ENCODE assay signal across 8 mouse cellular contexts in the genomic region with DNA sequence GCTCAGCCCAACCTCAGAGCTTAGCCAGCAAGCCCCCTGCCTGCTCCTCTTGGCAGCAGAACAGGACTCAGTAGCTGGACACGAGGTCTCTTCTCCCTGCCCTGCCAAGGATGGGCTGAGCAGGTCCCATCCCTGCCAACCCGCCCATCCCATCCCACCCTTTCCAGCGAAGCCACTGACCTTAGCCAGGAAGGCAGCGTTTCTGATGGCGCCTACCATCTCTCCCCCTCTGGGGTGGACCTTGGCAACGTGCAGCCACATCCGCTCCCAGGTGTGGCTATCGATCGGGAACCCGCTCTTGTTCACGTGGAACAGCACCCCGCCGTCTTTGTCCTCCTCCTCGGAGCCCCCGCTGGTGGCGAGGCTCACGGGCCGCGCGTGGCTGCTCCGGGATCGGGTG. TPM values are rescaled to one million over a fixed set of nuclear protein-coding genes. Genes with fewer than 3 reads are reported as not detected.
DNase-seq lines count a peak whose midpoint lies in the region; ATAC-seq and TF ChIP-seq lines count a peak whose summit lies in the region.

No protein-coding gene starts in this region.

- no peaks in the 10 kb centered on the region for H3K79me2 ChIP-seq in liver, adult 2 months (ENCODE audit: control insufficient read depth, insufficient read depth, low read length)

- no peak for TF ChIP-seq POLR2A in liver, adult 2 months (IDR thresholded peaks at IDR 0.05; ENCODE audit: extremely low read depth, insufficient read depth, low read length)

- H3K4me1 ChIP-seq in liver, adult 2 months (ENCODE audit: control insufficient read depth, insufficient read depth, low read length) = no peaks in the 10 kb centered on the region
- peaks cover 22% of the 10 kb centered on the region for H3K4me1 ChIP-seq in embryonic facial prominence, embryonic 12.5 days
- H3K4me1 ChIP-seq in intestine, embryonic 15.5 days (replicated peaks) = peaks cover 20% of the 10 kb centered on the region
- H3K4me1 ChIP-seq in neural tube, embryonic 13.5 days (replicated peaks) = peaks cover 55% of the 10 kb centered on the region

- peaks cover 11% of the 10 kb centered on the region for H3K27me3 ChIP-seq in liver, adult 2 months (ENCODE audit: control insufficient read depth, insufficient read depth, low read length)
- no peaks in the 10 kb centered on the region for H3K27me3 ChIP-seq in embryonic facial prominence, embryonic 12.5 days
- no peaks in the 10 kb centered on the region for H3K27me3 ChIP-seq in intestine, embryonic 15.5 days (replicated peaks)
- no peaks in the 10 kb centered on the region for H3K27me3 ChIP-seq in neural tube, embryonic 13.5 days

- H3K4me3 ChIP-seq in liver, adult 2 months (ENCODE audit: insufficient read depth, low read depth, low read length) = peak overlapping the region; percentile 39; the same call in 1 of the 2 replicates
- H3K4me3 ChIP-seq in embryonic facial prominence, embryonic 12.5 days = peak overlapping the region; percentile 85
- peak overlapping the region; percentile 60 for H3K4me3 ChIP-seq in intestine, embryonic 15.5 days (replicated peaks)
- H3K4me3 ChIP-seq in neural tube, embryonic 13.5 days = peak overlapping the region; percentile 83

- ATAC-seq in embryonic facial prominence, embryonic 12.5 days (ENCODE audit: insufficient number of reproducible peaks, insufficient read depth, low FRiP score, low TSS enrichment) = no peak
- no peak for ATAC-seq in intestine, embryonic 15.5 days
- peak; percentile 16; the same call in 1 of the 2 replicates for ATAC-seq in neural tube, embryonic 13.5 days (ENCODE audit: low read depth)

- DNase-seq in liver, adult 2 months (ENCODE audit: extremely low read depth, low read depth, low spot score) = no peak
- no peak for DNase-seq in liver
- DNase-seq in urinary bladder, adult 2 months (ENCODE audit: low spot score) = no peak
- no peak for DNase-seq in urinary bladder, postnatal 14 days (ENCODE audit: low spot score)
- no peak for DNase-seq in layer of hippocampus, postnatal 36 days

- 3% methylated on average over 22 of the region's 22 CpGs for WGBS in liver, adult 2 months
- WGBS in embryonic facial prominence, embryonic 12.5 days = 1% methylated on average over 22 of the region's 22 CpGs
- 2% methylated on average over 22 of the region's 22 CpGs for WGBS in intestine, embryonic 15.5 days
- 0% methylated on average over 22 of the region's 22 CpGs for WGBS in neural tube, embryonic 13.5 days

- peak overlapping the region; percentile 92 for H3K4me2 ChIP-seq in embryonic facial prominence, embryonic 12.5 days (replicated peaks)
- peak overlapping the region; percentile 96 for H3K4me2 ChIP-seq in intestine, embryonic 15.5 days (replicated peaks)
- H3K4me2 ChIP-seq in neural tube, embryonic 13.5 days = peak overlapping the region; percentile 69

- no peak for TF ChIP-seq CTCF in liver, adult 2 months (IDR thresholded peaks at IDR 0.05; ENCODE audit: low read depth, low read length)

- no peak overlapping the region for H3K9ac ChIP-seq in liver, adult 2 months (ENCODE audit: low read depth, low read length)
- H3K9ac ChIP-seq in embryonic facial prominence, embryonic 12.5 days = peak overlapping the region; percentile 93
- H3K9ac ChIP-seq in intestine, embryonic 15.5 days = peak overlapping the region; percentile 72
- peak overlapping the region; percentile 91 for H3K9ac ChIP-seq in neural tube, embryonic 13.5 days

- no peaks in the 10 kb centered on the region for H3K9me3 ChIP-seq in embryonic facial prominence, embryonic 12.5 days
- H3K9me3 ChIP-seq in intestine, embryonic 15.5 days = no peaks in the 10 kb centered on the region
- H3K9me3 ChIP-seq in neural tube, embryonic 13.5 days = no peaks in the 10 kb centered on the region

- no peak overlapping the region for H3K27ac ChIP-seq in liver, adult 2 months (replicated peaks; ENCODE audit: insufficient read depth, low read depth, low read length)
- peak overlapping the region; percentile 98 for H3K27ac ChIP-seq in embryonic facial prominence, embryonic 12.5 days
- peak overlapping the region; percentile 90; the same call in 1 of the 2 replicates for H3K27ac ChIP-seq in intestine, embryonic 15.5 days
- peak overlapping the region; percentile 98 for H3K27ac ChIP-seq in neural tube, embryonic 13.5 days (replicated peaks)

- no peaks in the 10 kb centered on the region for H3K36me3 ChIP-seq in liver, adult 2 months (ENCODE audit: control insufficient read depth, insufficient read depth, low read length)
- H3K36me3 ChIP-seq in embryonic facial prominence, embryonic 12.5 days = peaks cover 30% of the 10 kb centered on the region
- no peaks in the 10 kb centered on the region for H3K36me3 ChIP-seq in intestine, embryonic 15.5 days
- peaks cover 33% of the 10 kb centered on the region for H3K36me3 ChIP-seq in neural tube, embryonic 13.5 days

RNA-seq across cellular contexts. Expression of gene Vash2, which starts 1.1 kb away (rescaled TPM):
- total RNA-seq in liver, adult 2 months (2014; rRNA removed) = under 0.01 TPM in 1 of 2 replicates, not detected in the other
- polyA plus RNA-seq in liver, adult 2 months (2012; rRNA removed) = not detected in 2 replicates
- polyA plus RNA-seq in embryonic facial prominence, embryonic 12.5 days (2016; fragmentation: Nextera tagmentation; extraction: Ambion mirVana) = 77.9 and 82.5 TPM in 2 replicates
- 15.6 and 19.1 TPM in 2 replicates for polyA plus RNA-seq in intestine, embryonic 15.5 days (2015; fragmentation: Nextera tagmentation; extraction: Ambion mirVana)
- polyA plus RNA-seq in neural tube, embryonic 13.5 days (2015; fragmentation: Nextera tagmentation; extraction: Ambion mirVana) = 90.3 and 94.0 TPM in 2 replicates
- 0.56 and 0.88 TPM in 2 replicates for polyA plus RNA-seq in urinary bladder, adult 2 months (2012; rRNA removed)
- total RNA-seq in layer of hippocampus, postnatal 36 days (2021) = 1 to 10 TPM; 1.9 to 2.2 TPM

RNA-seq across cellular contexts. Expression of gene Flvcr1, which starts 48.0 kb away (rescaled TPM):
- total RNA-seq in liver, adult 2 months (2014; rRNA removed) = 4.0 and 4.1 TPM in 2 replicates
- polyA plus RNA-seq in liver, adult 2 months (2012; rRNA removed) = 2.1 and 2.7 TPM in 2 replicates
- polyA plus RNA-seq in embryonic facial prominence, embryonic 12.5 days (2016; fragmentation: Nextera tagmentation; extraction: Ambion mirVana) = 7.6 and 8.4 TPM in 2 replicates
- 9.8 and 10.7 TPM in 2 replicates for polyA plus RNA-seq in intestine, embryonic 15.5 days (2015; fragmentation: Nextera tagmentation; extraction: Ambion mirVana)
- 6.9 and 7.8 TPM in 2 replicates for polyA plus RNA-seq in neural tube, embryonic 13.5 days (2015; fragmentation: Nextera tagmentation; extraction: Ambion mirVana)
- 16.5 and 18.3 TPM in 2 replicates for polyA plus RNA-seq in urinary bladder, adult 2 months (2012; rRNA removed)
- total RNA-seq in layer of hippocampus, postnatal 36 days (2021) = 10 to 100 TPM; 17.3 to 19.6 TPM

RNA-seq across cellular contexts. Expression of gene Angel2, which starts 53.1 kb away (rescaled TPM):
- 20.4 and 20.7 TPM in 2 replicates for total RNA-seq in liver, adult 2 months (2014; rRNA removed)
- 11.4 and 11.7 TPM in 2 replicates for polyA plus RNA-seq in liver, adult 2 months (2012; rRNA removed)
- polyA plus RNA-seq in embryonic facial prominence, embryonic 12.5 days (2016; fragmentation: Nextera tagmentation; extraction: Ambion mirVana) = 55.5 and 58.5 TPM in 2 replicates
- polyA plus RNA-seq in intestine, embryonic 15.5 days (2015; fragmentation: Nextera tagmentation; extraction: Ambion mirVana) = 36.2 and 40.2 TPM in 2 replicates
- 51.4 and 63.2 TPM in 2 replicates for polyA plus RNA-seq in neural tube, embryonic 13.5 days (2015; fragmentation: Nextera tagmentation; extraction: Ambion mirVana)
- polyA plus RNA-seq in urinary bladder, adult 2 months (2012; rRNA removed) = 45.3 and 50.5 TPM in 2 replicates
- 10 to 100 TPM; 52.2 to 57.7 TPM for total RNA-seq in layer of hippocampus, postnatal 36 days (2021)

RNA-seq across cellular contexts. Expression of gene Spata45, which starts 58.4 kb away (rescaled TPM):
- not detected in 2 replicates for total RNA-seq in liver, adult 2 months (2014; rRNA removed)
- polyA plus RNA-seq in liver, adult 2 months (2012; rRNA removed) = not detected in 2 replicates
- polyA plus RNA-seq in embryonic facial prominence, embryonic 12.5 days (2016; fragmentation: Nextera tagmentation; extraction: Ambion mirVana) = not detected in 2 replicates
- not detected in 2 replicates for polyA plus RNA-seq in intestine, embryonic 15.5 days (2015; fragmentation: Nextera tagmentation; extraction: Ambion mirVana)
- polyA plus RNA-seq in neural tube, embryonic 13.5 days (2015; fragmentation: Nextera tagmentation; extraction: Ambion mirVana) = not detected in 2 replicates
- not detected in 2 replicates for polyA plus RNA-seq in urinary bladder, adult 2 months (2012; rRNA removed)
- not detected for total RNA-seq in layer of hippocampus, postnatal 36 days (2021)
